Mouse (Mus musculus): ENCODE measurements around the gene Rbm33.

Rbm33 gene

GRCm38 (mm10) chr5:28413533-28413932 lies 96.6 kb downstream of the Rbm33 start:
- peak; percentile 37 for DNase-seq

- peak; percentile 61 for DNase-seq
Measured at GRCm38 (mm10) chr5:28414076-28414475, 97.2 kb downstream of the Rbm33 start.

GRCm38 (mm10) chr5:28416029-28416428 lies 99.1 kb downstream of the Rbm33 start:
- DNase-seq: no peak

GRCm38 (mm10) chr5:28418734-28419133 lies 101.8 kb downstream of the Rbm33 start:
- no peak for DNase-seq

- DNase-seq: no peak
Measured at GRCm38 (mm10) chr5:28419640-28420265, 102.8 kb downstream of the Rbm33 start.

- DNase-seq: no peak
Measured at GRCm38 (mm10) chr5:28423781-28424180, 106.9 kb downstream of the Rbm33 start.

GRCm38 (mm10) chr5:28425926-28426325 lies 109.0 kb downstream of the Rbm33 start:
- DNase-seq: no peak

GRCm38 (mm10) chr5:28450126-28450890 lies 133.4 kb downstream of the Rbm33 start:
- DNase-seq: no peak

GRCm38 (mm10) chr5:28451053-28451638 lies 134.2 kb downstream of the Rbm33 start:
- peak; percentile 62 for DNase-seq

- no peak for DNase-seq
Measured at GRCm38 (mm10) chr5:28453086-28453485, 136.2 kb downstream of the Rbm33 start.

- DNase-seq: no peak
Measured at GRCm38 (mm10) chr5:28453523-28453922, 136.6 kb downstream of the Rbm33 start.

GRCm38 (mm10) chr5:28454546-28454945 lies 137.6 kb downstream of the Rbm33 start:
- DNase-seq: no peak

- DNase-seq: no peak
Measured at GRCm38 (mm10) chr5:28455721-28456120, 138.8 kb downstream of the Rbm33 start.

- no peak for DNase-seq
Measured at GRCm38 (mm10) chr5:28456366-28456765, 139.4 kb downstream of the Rbm33 start.

- no peak for DNase-seq
Measured at GRCm38 (mm10) chr5:28457921-28458641, 141.2 kb downstream of the Rbm33 start.

GRCm38 (mm10) chr5:28458821-28459240 lies 141.9 kb downstream of the Rbm33 start:
- no peak for DNase-seq

- no peak for DNase-seq
Measured at GRCm38 (mm10) chr5:28459456-28460225, 142.7 kb downstream of the Rbm33 start.

- no peak for DNase-seq
Measured at GRCm38 (mm10) chr5:28460556-28461350, 143.8 kb downstream of the Rbm33 start.

- no peak for DNase-seq
Measured at GRCm38 (mm10) chr5:28461376-28461775, 144.5 kb downstream of the Rbm33 start.

GRCm38 (mm10) chr5:28462741-28463590 lies 146.0 kb downstream of the Rbm33 start:
- no peak for DNase-seq

- DNase-seq: no peak
Measured at GRCm38 (mm10) chr5:28463656-28464055, 146.7 kb downstream of the Rbm33 start.

Data from cerebellum, adult 11-12 months (tissue).